Mouse (Mus musculus): ENCODE results near the gene Ist1. TPM values are rescaled to one million over a fixed set of nuclear protein-coding genes. Genes with fewer than 3 reads are reported as not detected.

The Ist1 gene
- polyA plus RNA-seq, 1 experiment from 2014 or later, result 49.6 TPM

DNA sequence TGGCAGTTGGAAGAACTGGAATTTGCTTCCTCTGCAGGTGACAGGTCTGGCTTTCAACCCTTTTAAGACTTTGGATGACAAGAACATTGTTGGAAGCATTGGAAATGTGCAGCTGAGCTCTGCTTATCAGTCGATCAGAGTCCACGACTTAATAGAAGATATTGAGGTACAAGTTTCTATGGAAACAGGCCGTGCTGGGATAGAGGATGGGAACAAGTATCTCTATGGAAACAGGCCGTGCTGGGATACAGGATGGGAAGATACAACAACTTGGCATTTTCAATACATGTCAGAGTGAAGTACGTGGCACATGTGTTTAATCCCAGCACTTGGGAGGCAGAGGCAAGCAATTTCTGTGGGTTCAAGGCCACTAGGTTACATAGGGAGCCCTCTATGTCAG, 60.6 kb downstream of the Ist1 start:
- no peak for ATAC-seq
- Histone ChIP-seq H3K27me3 (replicated peaks) (no peaks in the 10 kb centered on the region), H3K4me1 (no peaks in the 10 kb centered on the region), H3K36me3 (no peaks in the 10 kb centered on the region), H3K9me3 (replicated peaks) (no peaks in the 10 kb centered on the region), H3K4me3 (no peak overlapping the region), H3K27ac (no peak overlapping the region), H3K4me2 (no peak overlapping the region), H3K9ac (no peak overlapping the region)
- 68% methylated on average over 5 of the region's 5 CpGs for WGBS (ENCODE audit: insufficient replicate concordance)

DNA sequence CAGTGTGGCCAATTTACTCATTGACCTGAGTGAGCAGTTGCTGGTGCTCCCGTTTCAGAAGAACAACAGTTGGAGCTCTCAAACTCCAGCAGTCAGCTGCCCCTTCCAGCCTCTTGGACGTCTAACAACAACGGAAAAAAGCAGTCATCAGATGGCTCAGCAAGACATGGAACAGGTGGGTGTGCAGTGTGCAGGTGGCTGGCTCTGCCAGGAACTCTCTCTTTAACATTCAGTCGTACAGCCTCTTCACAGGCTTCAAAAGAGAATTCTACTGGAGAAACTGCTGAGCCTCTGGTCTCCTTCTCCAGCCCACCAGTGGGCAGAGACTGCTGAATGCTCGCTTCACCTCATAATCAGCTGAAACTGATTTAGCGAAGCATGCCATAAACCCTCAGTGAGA, 64.4 kb downstream of the Ist1 start:
- H3K27ac ChIP-seq, result no peak overlapping the region
- no peak overlapping the region for H3K4me2 ChIP-seq
- H3K9me3 ChIP-seq (replicated peaks), result no peaks in the 10 kb centered on the region
- 67% methylated on average over 6 of the region's 6 CpGs for WGBS (ENCODE audit: insufficient replicate concordance)
- no peak overlapping the region for H3K9ac ChIP-seq
- no peak for ATAC-seq
- no peaks in the 10 kb centered on the region for H3K27me3 ChIP-seq (replicated peaks)
- no peak overlapping the region for H3K4me3 ChIP-seq
- H3K36me3 ChIP-seq, result no peaks in the 10 kb centered on the region
- H3K4me1 ChIP-seq, result no peaks in the 10 kb centered on the region

Other genes with a start within 250 kb of the Ist1 start
- not detected in 2 replicates for gene Pmfbp1, start 199.2 kb downstream of the Ist1 start, polyA plus RNA-seq (2016; fragmentation: Nextera tagmentation; extraction: Ambion mirVana)
- gene Dhx38, start 127.4 kb downstream of the Ist1 start, polyA plus RNA-seq (2016; fragmentation: Nextera tagmentation; extraction: Ambion mirVana), result 18.6 and 19.8 TPM in 2 replicates
- gene Txnl4b, start 127.4 kb downstream of the Ist1 start, polyA plus RNA-seq (2016; fragmentation: Nextera tagmentation; extraction: Ambion mirVana), result 12.7 and 13.9 TPM in 2 replicates
- 10.5 and 10.8 TPM in 2 replicates for gene Hp, start 114.1 kb downstream of the Ist1 start, polyA plus RNA-seq (2016; fragmentation: Nextera tagmentation; extraction: Ambion mirVana)
- gene Dhodh, start 84.6 kb downstream of the Ist1 start, polyA plus RNA-seq (2016; fragmentation: Nextera tagmentation; extraction: Ambion mirVana), result 33.3 and 35.3 TPM in 2 replicates
- gene Pkd1l3, start 78.7 kb downstream of the Ist1 start, polyA plus RNA-seq (2016; fragmentation: Nextera tagmentation; extraction: Ambion mirVana), result 0.97 and 2.0 TPM in 2 replicates
- gene Zfp821, start 12.3 kb upstream of the Ist1 start, polyA plus RNA-seq (2016; fragmentation: Nextera tagmentation; extraction: Ambion mirVana), result 9.9 and 11.4 TPM in 2 replicates
- 3.9 and 4.6 TPM in 2 replicates for gene Atxn1l, start 44.5 kb upstream of the Ist1 start, polyA plus RNA-seq (2016; fragmentation: Nextera tagmentation; extraction: Ambion mirVana)
- 25.8 and 25.9 TPM in 2 replicates for gene Ap1g1, start 85.3 kb upstream of the Ist1 start, polyA plus RNA-seq (2016; fragmentation: Nextera tagmentation; extraction: Ambion mirVana)
- 3.0 and 3.3 TPM in 2 replicates for gene Phlpp2, start 175.3 kb upstream of the Ist1 start, polyA plus RNA-seq (2016; fragmentation: Nextera tagmentation; extraction: Ambion mirVana)

Data from liver, embryonic 12.5 days (tissue).